Mouse (Mus musculus): Measurements from ENCODE around the gene Rhox3h.
"Not testable (repeated sequence)": the region's sequence is repeated elsewhere in the genome, so short reads cannot be mapped to it uniquely, and the experiment has no call there.

GRCm38 (mm10) chrX:37673177-37673576, 4.6 kb upstream of the Rhox3h start, which contains the start of gene Rhox2h:
- TF ChIP-seq CTCF (IDR thresholded peaks at IDR 0.05; ENCODE audit: low read depth, low read length); TAL1 (conservative IDR thresholded peaks at IDR 0.05; ENCODE audit: low read depth, low read length); POLR2AphosphoS5 (IDR thresholded peaks at IDR 0.05; ENCODE audit: insufficient replicate concordance, low read depth, low read length); GATA1 (IDR thresholded peaks at IDR 0.05; ENCODE audit: borderline replicate concordance, low read length); GATA2 (IDR thresholded peaks at IDR 0.05; ENCODE audit: borderline replicate concordance, low read depth, low read length): not testable (repeated sequence)

Measured in G1E (cell line).